Mouse (Mus musculus): ENCODE data around the gene Syt15.

Syt15 gene

DNA sequence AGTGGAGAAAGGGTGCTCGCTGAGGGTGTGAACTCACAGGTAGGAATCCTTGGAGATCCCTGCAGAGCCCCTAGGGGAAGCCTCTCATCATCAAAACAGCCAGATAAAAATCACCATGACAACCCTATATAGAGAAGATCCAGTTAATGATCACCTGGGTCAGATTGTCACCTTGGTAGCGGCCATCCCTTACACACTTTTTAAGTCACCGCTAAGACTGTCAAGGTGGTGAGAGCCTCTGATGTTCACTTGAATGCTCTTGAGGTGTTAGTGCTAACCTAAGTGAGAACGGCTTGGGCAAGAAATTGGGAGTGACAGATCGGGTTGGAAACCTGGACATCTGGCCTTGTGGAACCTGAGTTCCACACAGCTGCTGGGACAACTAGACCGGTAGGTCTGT, at the start of gene Syt15:
Gene Syt15 (plus strand): TSS at position 301 of the 400 bp plus-strand sequence.
- no peak for DNase-seq (ENCODE audit: extremely low read depth, low read depth)

DNA sequence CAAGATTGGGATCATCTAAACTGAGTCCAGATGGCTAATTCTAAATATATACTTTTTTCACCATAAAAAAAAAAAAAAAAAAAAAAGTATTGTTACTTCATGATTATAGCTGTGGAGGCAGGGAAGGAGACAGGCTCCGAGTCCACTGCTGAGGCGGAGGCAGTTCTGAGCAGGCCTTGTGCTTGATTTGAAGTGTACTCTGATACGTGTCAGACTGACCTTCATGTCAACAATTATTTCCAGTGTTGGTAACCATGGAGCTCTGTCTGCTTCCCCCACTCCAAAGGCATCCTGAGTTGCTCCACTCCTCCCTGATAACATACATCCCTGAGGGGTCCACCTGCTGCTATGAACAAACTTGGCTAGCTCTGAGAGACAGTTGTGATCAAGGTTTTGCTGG, 48.3 kb upstream of the Syt15 start:
- no peak for DNase-seq (ENCODE audit: extremely low read depth, low read depth)

DNA sequence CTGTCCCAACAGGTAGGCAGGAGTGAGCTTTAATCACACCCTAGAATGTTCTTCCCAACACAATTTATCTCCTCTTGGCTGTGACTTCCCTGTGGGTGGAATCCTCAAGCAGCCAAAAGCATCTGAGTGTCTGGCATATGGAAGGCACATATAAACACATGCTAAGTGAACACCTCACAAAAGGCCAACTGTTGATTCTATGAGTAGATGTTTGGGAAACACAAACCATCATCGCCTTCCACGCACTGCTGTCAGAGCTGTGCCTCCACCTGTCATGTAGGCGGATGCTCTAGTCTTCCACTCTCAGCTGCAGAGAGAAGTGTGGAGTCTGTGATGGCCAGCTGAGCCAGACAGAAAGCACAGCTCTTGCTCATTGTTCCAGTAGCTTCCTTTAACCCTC, 40.0 kb upstream of the Syt15 start:
- no peak for DNase-seq (ENCODE audit: extremely low read depth, low read depth)

DNA sequence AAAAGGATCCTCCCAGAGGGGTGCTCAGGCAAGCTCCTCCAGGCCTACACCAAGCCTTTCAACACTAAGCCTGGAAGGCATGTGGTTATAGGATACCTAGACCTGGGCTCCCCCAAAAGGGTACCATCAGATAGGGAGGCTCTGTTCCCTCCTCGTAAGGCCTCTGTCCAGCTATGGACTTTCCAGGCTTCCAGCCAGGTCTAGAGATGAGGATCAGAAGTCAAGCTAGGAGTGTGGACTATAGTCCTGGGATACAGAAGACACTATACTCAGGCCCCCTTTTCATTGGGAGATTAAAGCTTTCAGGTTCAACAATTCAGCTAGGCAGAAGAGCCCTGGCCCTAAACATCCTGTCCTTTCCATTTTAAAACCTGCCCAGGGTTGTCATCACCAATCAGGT, 36.3 kb upstream of the Syt15 start:
- no peak for DNase-seq (ENCODE audit: extremely low read depth, low read depth)

DNA sequence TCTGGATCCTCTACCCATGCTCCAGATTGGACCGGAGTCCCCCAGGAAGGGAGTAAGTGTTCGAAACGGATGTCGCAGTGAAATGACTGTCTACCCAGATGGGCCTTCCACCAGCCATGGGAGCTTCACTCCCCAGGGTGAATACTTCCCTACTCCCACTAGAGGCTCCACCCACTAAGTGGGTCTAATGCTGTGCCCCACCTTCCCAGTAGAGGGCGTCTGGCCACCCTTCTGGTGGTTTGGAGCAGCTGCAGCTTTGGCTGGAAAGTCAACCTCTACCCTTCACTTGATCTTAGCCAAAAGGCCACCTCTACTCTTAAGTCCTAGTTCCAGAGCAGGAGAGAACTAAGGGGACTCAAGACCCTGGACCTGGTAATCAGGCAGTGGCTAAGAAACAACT, 30.8 kb upstream of the Syt15 start:
- peak; percentile 15 for DNase-seq (ENCODE audit: extremely low read depth, low read depth)

DNA sequence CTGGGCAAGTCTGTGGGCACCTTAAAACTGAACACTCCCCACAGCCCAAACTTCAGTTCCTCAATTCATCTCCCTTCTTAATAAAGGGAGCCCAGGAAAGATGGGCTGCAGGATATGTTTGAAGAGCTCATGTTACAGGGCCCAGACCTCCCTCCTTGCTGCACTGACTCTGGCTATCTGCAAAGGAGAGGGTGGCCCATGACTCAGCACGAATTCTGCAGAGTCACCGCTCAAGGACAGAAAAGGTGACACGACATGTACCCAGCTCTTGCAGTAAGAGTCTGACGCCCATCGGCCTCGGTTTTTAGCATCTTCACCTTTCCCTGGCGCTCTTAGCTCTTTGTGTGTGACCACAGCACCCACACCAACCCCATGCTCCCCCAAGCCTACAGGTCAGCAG, 29.0 kb upstream of the Syt15 start:
- peak; percentile 38 for DNase-seq (ENCODE audit: extremely low read depth, low read depth)

DNA sequence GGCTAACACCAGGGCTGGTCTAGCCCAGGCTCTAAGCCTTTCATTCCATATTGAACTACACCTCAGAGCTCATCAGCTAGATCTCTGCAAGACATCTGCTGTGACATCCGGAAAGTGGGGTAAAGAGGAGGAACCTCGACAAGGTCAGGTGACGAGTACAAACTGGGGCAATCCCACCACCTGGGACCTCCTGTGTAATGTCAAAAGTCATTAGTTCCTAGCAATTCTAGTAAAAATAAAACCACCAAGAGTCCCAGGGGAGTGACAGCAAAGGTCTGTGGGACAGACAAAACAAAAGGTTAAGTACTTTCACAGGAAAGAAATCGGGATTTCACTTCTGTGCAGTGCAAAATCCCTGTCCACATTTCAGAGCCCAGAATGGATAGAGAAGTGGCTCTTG, 25.5 kb upstream of the Syt15 start:
- DNase-seq (ENCODE audit: extremely low read depth, low read depth), result no peak

DNA sequence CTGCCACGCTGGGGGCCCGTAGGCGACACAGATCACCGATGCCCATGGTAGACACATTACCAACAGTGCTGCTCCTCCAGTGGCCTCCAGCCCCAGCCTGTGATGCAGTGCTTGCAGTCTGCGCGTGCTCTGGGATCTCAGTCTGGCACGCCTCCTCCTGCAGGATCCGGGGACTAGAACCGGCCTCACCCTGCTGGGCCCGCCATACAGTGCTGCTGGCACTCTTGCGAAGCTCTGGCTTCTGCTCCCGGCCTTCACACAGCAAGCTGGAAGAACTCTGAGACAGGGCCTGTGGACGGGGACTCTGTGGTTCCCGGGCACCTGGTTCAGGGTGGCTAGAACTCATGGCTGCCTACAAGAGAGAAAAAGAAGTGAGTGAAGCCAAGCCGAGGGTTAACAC, 23.9 kb upstream of the Syt15 start:
- DNase-seq (ENCODE audit: extremely low read depth, low read depth), result no peak

DNA sequence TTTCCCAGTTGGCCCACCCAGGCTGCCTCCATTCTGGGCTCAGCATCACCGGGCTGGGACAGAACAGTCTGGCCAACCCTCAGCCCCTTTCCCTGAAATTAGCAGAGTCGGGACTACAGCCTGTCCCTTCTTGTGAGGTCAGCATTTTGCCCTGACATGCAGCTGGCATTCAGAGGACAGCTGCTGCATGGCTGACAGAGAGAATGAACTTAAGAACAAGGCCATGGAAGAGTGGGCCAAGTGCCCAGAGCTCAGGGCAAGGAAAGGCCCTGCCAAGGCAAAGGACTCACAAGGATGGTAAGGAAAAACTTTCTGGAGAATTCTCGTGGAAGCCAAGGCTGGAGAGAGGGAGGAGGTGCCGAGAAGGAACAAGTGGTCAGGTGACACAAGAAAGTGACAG, 22.7 kb upstream of the Syt15 start:
- DNase-seq (ENCODE audit: extremely low read depth, low read depth), result no peak

DNA sequence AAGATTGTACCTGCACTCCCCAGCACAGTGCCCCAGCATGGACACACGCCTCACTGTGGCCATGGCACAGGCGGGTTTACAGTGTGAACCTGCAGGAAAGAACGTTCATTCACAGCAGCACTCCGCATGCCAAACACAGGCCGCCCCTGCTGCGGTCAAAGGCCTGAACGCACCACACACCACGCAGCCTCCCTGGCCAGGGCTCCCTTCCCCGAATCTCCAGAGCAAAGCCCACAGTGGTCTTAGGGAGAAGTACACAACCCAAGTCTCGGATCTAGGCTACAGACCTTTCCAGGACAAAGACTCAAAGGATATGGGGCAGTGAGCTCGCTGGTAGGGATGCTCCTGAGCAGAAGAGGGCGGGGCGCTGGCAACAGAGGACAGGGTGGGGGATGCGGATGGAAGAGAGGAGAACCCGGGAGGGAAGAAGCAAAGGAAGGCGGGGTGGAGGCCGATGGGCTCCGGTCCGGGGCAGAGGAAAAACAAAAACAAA, 18.6 kb upstream of the Syt15 start:
- DNase-seq (ENCODE audit: extremely low read depth, low read depth), result no peak

DNA sequence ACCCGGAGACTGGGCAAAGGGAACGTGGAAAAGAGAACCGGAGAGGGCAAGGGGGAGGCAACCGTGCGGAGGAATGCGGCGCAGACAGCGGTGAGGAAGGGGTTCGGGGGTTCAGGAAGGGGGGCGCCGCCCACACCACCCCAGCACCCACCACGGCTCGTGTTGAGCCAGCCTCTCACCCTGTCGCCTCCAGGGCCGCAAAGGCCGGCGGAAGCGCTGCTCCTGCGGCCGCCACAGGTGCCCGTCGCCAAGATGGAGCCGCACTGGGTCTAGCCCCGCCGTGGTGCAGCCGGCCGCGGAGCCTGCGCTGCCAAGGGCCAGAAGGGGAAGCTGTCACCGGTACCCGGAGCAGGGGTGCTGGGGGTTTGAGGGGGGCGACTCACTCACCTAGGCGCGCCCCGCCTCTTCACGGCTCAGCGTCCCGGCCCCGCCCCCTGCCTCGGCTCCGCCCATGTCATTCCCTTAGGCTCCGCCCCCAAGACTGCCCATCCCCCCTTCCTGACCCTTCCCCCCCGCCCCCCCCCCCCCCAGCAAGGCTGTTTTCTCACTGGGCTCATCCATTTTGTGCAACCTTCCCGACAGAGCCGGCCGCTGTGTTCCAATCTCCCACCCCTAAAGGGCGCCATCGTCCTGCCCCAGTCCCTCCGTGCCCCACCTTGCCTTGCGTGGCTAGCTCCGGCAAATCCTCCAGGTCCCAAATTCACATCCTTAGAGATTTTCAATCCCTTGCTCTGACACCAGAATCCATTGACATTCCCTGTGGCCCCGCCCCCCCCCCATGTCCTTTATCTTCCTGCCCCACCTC, 18.0 kb upstream of the Syt15 start, which contains the start of gene Gprin2:
Gene Gprin2 (minus strand): TSS at position 423 of the 805 bp plus-strand sequence.
- DNase-seq (ENCODE audit: extremely low read depth, low read depth), result no peak

DNA sequence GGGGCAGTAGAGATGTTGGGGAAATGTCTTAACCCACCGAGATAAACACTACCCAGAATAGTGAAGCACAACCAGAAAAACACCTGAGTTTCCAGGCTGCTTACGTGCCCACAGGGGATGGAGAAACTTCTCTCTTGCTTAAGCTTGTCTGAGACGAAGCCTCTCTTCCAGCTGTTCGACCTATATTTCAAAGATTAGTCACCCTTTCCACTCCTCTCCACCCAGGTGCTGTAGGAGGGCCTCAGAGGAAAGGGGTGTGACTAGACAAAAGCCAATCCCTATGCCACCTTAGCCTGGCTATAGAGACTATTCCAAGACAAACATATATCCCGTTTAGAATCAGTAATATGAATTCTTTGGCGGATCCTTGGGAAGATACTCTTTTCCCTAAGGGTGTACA, 11.4 kb upstream of the Syt15 start:
- DNase-seq (ENCODE audit: extremely low read depth, low read depth), result no peak

DNA sequence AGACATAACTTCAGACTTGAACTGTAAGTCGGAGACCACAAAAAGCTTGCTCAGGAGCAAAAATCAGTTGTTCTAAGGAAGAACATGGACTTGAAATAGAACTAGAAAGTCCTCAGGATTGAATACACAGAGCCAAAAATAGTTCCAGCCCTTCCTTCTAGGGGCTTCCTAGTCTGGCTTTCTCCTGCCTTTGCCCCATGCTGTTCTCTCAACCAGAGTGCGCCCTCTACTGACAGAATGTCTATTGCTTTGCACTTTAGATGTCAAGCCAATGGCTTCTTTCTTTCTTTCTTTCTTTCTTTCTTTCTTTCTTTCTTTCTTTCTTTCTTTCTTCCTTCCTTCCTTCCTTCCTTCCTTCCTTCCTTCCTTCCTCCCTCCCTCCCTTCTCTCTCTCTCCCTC, 10.7 kb upstream of the Syt15 start:
- DNase-seq (ENCODE audit: extremely low read depth, low read depth), result no peak

DNA sequence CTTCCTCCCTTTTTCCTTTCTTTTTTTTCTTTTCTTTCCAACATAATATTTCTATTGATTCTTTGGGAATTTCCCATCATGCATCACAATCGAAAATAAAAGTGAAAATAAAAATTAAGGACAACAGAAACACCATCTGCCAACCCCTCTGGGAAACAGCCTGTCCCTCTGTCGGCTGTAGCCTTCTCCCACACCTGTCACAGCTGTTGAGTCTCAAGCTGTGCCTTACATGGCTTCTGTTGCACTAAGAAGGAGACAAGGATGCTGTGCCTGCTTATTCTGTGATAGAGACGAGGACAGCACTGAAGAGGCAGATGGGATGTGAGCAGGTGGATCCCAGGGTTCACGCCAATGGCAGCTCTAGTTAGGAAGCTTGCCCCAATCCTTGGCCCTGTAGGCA, 10.3 kb upstream of the Syt15 start:
- DNase-seq (ENCODE audit: extremely low read depth, low read depth), result no peak

DNA sequence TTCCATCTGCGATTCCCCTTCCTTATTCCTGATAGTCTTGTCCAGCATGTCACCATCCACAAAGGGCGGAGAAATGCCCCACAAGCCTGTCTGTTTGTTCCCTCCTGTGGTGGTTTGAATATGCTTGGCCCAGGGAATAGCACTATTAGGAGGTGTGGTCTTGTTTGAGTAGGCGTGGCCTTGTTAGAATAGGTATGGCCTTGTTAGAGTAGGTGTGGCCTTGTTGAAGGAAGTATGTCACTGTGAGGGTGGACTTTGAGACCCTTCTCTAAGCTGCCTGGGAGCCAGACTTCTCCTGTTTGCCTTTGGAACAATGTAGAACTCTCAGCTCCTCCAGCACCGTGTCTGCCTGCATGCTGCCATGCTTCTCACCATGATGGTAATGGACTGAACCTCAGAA, 9.5 kb upstream of the Syt15 start:
- DNase-seq (ENCODE audit: extremely low read depth, low read depth), result no peak

DNA sequence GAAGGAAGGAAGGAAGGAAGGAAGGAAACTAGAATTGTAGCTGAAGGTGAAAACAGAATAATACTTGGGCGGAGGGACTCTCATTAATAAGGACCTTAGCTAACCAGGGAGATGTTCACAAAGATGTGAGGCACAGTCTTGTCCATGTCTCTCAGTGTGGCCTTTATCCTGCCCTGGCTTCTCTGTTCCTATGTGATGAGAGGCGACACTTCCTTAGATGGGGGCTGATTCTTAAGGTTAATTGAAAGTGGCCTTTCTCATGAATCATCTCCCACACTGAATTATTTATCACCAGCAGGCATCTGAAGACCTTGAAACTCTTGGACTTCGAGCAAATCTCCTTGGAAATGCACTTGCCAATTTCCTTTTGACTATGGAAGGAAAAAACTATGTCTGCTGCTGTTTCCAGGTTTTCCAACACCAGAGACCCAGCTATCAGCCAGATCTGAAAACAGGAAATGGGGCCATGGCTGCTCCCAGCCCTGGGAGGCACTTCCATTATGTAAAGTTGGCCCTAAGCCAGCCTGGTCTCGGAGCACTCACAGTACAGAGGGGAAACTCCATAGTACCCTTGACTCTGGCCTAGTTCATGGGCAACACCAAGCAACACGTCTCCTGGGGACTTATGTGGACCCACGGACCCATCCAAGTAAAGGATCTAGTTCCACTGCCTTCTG, 3.8 kb upstream of the Syt15 start:
- peak; percentile 6 for DNase-seq (ENCODE audit: extremely low read depth, low read depth)

DNA sequence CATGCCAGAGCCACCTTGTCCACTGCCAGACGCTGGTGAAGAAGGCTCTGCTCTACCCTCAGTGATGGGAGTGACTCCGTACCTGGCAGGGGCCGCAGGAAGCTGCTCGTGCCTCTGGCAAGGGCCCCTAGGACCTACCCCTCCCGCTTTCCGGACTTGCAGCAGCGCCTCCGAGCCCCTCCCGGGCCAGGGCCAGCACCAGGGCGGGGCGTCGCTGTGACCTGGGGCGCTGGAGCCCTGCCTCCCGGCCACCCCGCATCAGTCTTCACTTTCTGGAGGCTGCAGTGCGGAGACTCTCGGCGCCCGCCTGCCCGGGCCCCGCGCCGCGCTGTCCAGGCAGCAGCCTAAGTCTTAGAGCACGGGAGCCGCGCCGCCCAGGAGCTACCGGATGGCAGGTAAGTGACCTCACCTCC, 397 bp downstream of the Syt15 start:
- DNase-seq (ENCODE audit: extremely low read depth, low read depth), result no peak

DNA sequence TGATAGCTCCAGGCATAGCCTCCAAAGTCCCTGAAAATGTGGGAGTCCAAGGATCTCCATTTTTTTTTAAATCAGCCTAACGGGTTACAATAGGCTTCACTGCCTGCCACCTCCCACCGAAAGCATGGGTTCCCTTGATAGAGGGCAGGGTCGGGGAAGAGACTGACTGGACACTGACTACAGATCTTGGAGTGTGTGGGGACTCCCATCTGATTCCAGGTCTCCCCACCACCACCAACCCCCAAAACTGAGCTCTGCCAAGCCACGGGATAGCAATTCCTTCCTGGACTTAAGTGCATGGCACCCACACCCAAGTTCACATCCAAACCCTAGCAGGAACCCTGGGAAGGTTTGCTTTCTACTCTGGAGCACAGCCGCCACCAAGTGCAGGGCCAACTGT, 1.0 kb downstream of the Syt15 start:
- no peak for DNase-seq (ENCODE audit: extremely low read depth, low read depth)

DNA sequence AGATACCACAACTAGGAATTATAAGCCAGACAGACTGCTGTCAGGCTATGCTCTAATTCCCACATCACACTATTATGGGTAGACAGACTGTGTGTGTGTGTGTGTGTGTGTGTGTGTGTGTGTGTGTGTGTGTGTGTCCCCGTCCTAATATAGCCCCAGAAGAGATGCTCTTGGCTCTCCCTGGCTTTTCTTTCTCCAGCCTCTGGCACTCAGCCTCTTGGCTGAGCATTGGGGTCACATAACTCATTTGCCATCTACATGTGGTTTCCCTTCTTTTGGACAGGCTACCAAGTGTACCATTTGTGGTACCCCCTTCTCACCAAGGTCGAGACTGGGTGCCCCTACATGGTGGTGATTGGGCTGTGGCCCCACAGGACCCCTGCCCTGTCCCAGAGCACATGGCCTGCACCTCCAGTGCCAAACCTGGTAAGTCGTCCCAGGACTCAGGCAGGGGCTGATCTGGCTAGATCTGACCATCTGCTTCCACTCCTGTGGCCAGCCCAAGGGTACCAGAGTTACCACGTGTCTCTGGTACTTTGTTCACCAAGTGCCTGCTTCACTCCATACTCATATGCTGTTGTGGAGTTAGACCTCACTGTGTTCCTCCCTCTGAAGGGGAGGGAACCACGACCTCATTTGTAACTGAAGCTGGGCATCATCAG, 2.2 kb downstream of the Syt15 start:
- no peak for DNase-seq (ENCODE audit: extremely low read depth, low read depth)

DNA sequence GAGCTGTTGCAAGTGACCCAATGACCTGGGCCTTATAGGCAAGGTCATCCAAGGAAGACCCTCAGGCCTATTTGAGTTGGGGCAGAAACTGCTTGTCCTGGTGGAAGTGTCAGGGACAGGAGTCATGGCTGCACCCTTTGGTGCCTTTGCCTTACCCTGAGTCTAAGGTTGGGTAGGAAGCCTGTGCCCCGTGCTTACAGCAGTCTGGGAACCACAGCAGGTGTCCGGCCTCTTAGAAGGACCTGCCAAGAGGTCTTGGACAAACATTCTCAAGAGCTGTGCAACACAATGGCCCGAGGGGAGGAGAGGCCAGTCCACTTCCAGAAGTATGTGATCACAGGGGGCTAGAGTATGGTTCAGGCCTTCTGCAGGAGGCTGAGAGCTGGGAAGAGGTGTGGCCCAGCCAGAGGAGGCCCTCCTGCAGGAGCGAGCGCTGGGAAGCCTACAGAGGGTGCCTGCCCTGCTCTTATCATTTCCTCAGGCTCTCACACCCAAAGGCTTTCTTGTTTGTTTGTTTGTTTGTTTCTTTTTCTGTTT, 4.0 kb downstream of the Syt15 start:
- DNase-seq (ENCODE audit: extremely low read depth, low read depth), result no peak

DNA sequence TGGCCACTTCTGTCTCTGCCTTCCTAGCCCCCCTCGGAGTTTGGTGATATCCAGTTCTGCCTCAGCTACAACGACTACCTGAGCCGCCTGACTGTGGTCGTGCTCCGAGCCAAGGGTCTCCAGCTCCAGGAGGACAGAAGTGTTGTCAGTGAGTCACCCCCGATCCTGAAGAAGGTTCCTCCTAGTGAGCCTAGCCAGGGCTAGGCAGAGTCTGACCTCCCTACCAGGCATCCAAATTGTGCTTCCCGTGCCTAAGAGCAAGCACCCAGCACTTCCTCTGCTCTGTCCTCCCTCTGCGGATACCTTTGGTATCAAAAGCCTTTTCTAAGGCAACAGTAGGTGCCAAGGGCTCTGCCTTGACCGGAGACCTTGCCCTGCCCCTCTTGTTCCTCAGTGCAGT, 6.6 kb downstream of the Syt15 start:
- DNase-seq (ENCODE audit: extremely low read depth, low read depth), result no peak

DNA sequence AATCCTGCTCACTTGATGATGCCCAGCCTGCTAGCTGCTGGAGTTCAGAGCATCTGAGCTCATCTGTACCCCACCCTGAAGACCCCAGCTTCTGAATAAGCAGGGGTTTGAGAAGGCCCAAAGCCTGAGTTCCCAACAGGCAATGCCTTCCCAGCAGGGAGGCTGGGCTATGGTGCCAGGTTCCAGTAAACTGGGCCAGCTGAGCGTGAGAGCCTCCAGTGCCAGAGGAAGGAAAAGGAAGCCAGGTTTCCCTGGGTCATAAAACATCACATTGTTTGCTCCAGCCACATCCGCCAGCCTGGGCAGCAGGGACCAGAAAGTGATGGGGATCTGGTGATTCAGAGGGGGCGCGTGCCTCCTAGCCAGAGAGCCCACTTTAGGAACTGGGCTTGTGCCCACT, 7.2 kb downstream of the Syt15 start:
- DNase-seq (ENCODE audit: extremely low read depth, low read depth), result no peak

All from MEL-GATA-1-ER (cell line).